Mouse (Mus musculus): Measurements from ENCODE around the gene Srebf1.

Gene Srebf1

GRCm38 (mm10) chr11:60178506-60178905, 43.9 kb downstream of the Srebf1 start:
- DNase-seq (ENCODE audit: low read depth, low spot score): no peak

- no peak for DNase-seq (ENCODE audit: low read depth, low spot score)
Observed at GRCm38 (mm10) chr11:60178005-60178404, 44.4 kb downstream of the Srebf1 start.

- DNase-seq (ENCODE audit: low read depth, low spot score): no peak
Observed at GRCm38 (mm10) chr11:60176975-60177657, 45.3 kb downstream of the Srebf1 start.

- peak; percentile 71 for DNase-seq (ENCODE audit: low read depth, low spot score)
Observed at GRCm38 (mm10) chr11:60176182-60176974, 46.0 kb downstream of the Srebf1 start.

- DNase-seq (ENCODE audit: low read depth, low spot score): no peak
Observed at GRCm38 (mm10) chr11:60175371-60176181, 46.8 kb downstream of the Srebf1 start.

- no peak for DNase-seq (ENCODE audit: low read depth, low spot score)
Observed at GRCm38 (mm10) chr11:60173606-60174184, 48.7 kb downstream of the Srebf1 start.

- DNase-seq (ENCODE audit: low read depth, low spot score): no peak
Observed at GRCm38 (mm10) chr11:60172074-60172473, 50.3 kb downstream of the Srebf1 start.

- no peak for DNase-seq (ENCODE audit: low read depth, low spot score)
Observed at GRCm38 (mm10) chr11:60168780-60169179, 53.6 kb downstream of the Srebf1 start.

GRCm38 (mm10) chr11:60165076-60165475, 57.3 kb downstream of the Srebf1 start:
- no peak for DNase-seq (ENCODE audit: low read depth, low spot score)

GRCm38 (mm10) chr11:60164450-60164849, 57.9 kb downstream of the Srebf1 start:
- DNase-seq (ENCODE audit: low read depth, low spot score): no peak

- DNase-seq (ENCODE audit: low read depth, low spot score): no peak
Observed at GRCm38 (mm10) chr11:60163362-60163761, 59.0 kb downstream of the Srebf1 start.

GRCm38 (mm10) chr11:60162547-60162946, 59.8 kb downstream of the Srebf1 start:
- no peak for DNase-seq (ENCODE audit: low read depth, low spot score)

- DNase-seq (ENCODE audit: low read depth, low spot score): no peak
Observed at GRCm38 (mm10) chr11:60161146-60161874, 61.1 kb downstream of the Srebf1 start.

GRCm38 (mm10) chr11:60160454-60161114, 61.8 kb downstream of the Srebf1 start:
- no peak for DNase-seq (ENCODE audit: low read depth, low spot score)

GRCm38 (mm10) chr11:60159955-60160354, 62.4 kb downstream of the Srebf1 start:
- no peak for DNase-seq (ENCODE audit: low read depth, low spot score)

GRCm38 (mm10) chr11:60158271-60158670, 64.1 kb downstream of the Srebf1 start:
- no peak for DNase-seq (ENCODE audit: low read depth, low spot score)

GRCm38 (mm10) chr11:60155690-60156089, 66.7 kb downstream of the Srebf1 start:
- DNase-seq (ENCODE audit: low read depth, low spot score): no peak

GRCm38 (mm10) chr11:60153936-60154335, 68.4 kb downstream of the Srebf1 start:
- no peak for DNase-seq (ENCODE audit: low read depth, low spot score)

GRCm38 (mm10) chr11:60152339-60152738, 70.0 kb downstream of the Srebf1 start:
- DNase-seq (ENCODE audit: low read depth, low spot score): no peak

- no peak for DNase-seq (ENCODE audit: low read depth, low spot score)
Observed at GRCm38 (mm10) chr11:60150677-60151076, 71.7 kb downstream of the Srebf1 start.

All from embryo, embryonic 11.5 days (tissue).